Mouse (Mus musculus): Measurements from ENCODE around the gene Arxes2.
"Not testable (repeated sequence)": the region's sequence is repeated elsewhere in the genome, so short reads cannot be mapped to it uniquely, and the experiment has no call there.

Gene Arxes2
- long read RNA-seq, experiment 1, transcript Arxes2-201 (1 exons, 1,532 nt), result major isoform, 14 of 14 reads
- long read RNA-seq, experiment 1, partial matches to known transcripts, result 0 of 14 reads
- long read RNA-seq, experiment 1, other reads (novel, unspliced or antisense), result 0 of 14 reads
- long read RNA-seq, experiment 2, transcript Arxes2-201 (1 exons, 1,532 nt), result major isoform, 16 of 16 reads
- long read RNA-seq, experiment 2, partial matches to known transcripts, result 0 of 16 reads
- long read RNA-seq, experiment 2, other reads (novel, unspliced or antisense), result 0 of 16 reads

- intact Hi-C loops (cut with DNase I), result not testable (repeated sequence)
These were observed at the start of gene Arxes2 for GRCm38 (mm10) chrX:135993664-135994119. Arxes2 (plus strand) TSS chrX:135993824.

GRCm38 (mm10) chrX:135948699-135949437 is 44.8 kb upstream of the Arxes2 start:
- intact Hi-C loops (cut with DNase I), result no loop called here

DNA sequence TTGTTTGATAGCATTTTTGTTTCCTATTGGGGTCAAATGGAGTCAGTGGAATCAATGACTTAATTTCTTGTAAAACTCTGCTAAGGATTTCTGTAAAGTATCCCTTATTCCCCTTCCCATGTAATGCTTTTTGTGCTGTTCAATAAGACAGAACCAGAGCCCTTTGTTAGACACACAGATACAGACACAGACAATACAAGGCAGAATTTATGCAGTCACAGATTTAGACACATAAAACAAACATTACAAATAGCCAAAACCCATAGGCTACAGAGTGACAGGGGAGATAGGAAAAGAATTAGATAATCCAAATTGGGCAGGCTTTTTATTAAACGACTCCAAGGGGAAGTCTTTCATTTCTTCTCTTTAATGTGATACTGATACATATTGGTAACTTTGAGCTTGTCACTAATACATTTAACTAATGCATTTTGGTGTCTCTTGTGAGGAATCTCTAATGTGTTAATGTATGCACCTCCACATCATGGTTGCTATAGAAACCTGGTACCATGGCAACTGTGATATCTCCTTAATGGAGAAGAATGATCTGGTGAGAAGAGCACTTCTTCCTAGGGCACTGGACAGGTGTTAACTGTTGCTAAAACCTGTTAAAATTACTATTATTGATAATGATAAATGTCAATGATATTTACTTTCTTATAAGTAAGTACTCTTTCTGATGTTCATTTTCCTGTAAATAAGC is 36.5 kb upstream of the Arxes2 start:
- intact Hi-C loops (cut with DNase I), result no loop called here

DNA sequence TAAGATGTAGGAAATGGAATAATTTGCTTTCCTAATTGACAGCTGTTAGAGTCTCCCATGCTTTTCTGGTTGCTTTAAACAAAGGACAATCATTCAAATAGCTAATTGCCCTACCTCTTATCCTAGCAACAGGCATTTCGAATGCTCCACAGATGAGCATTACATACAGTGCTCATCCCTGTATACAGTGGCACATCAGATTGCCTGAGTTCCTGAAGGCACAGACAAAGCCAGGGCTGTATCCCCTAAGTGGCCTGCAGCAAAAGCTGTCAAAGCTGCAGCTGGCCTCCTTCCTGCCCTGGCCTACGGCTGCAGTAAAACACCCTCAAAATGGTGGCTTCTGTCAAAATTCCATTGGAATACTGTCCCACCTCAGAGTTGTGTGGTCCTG is 35.9 kb upstream of the Arxes2 start:
- intact Hi-C loops (cut with DNase I), result no loop called here

DNA sequence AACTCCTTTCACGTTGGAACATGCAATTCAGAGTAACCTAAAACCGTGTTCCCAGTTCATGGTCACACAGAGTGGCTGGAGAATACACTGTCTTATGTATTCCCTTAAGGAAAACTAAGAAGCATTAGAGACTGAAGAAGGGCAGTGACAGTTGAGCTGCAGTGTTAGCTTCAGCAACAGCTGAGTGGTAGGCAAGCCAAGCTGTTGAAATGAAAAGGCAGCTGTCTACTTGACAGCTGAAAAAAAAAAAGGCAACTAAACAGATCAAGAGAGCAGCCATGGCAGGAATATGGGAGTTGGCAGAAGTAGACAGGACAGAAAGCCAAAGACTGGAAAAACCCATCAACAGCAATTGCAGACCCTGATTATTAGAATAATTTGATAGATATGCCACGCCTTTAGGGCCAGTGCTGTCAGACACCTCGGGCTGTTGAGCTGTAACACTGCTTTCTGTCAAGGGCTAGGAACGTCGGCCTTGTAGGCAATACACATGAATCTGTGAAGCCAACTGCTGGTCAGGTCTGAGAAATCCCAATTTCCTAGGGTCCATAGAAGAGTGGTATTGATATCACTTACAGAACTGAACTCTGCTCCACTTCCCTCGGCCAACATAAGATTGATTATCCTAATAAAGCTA is 34.9 kb upstream of the Arxes2 start:
- intact Hi-C loops (cut with DNase I), result no loop called here

GRCm38 (mm10) chrX:135959536-135959935 is 34.1 kb upstream of the Arxes2 start:
- intact Hi-C loops (cut with DNase I), result no loop called here

DNA sequence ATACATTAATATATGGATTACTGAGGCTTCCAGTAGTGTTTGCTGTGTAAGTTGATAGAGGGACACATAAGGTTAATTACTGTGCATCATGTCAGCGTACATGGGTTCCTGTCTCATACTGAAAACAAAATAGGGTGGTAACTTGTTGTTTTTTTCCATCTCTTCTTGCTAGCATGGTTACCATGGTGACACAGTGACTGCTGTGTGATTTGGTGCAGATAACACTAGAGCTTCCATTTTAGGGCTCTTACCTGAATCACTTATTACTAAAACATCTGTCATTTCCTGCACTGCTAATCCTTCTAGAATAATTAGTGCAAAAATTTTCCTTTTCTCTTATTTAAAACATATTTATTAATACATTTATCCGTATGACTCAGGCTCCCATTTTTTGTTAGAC is 31.3 kb upstream of the Arxes2 start:
- intact Hi-C loops (cut with DNase I), result loop anchor here (5.0 kb wide), 1 partner anchor 155 kb away; no protein-coding TSS in a partner anchor

GRCm38 (mm10) chrX:135963130-135963529 is 30.5 kb upstream of the Arxes2 start:
- intact Hi-C loops (cut with DNase I), result loop anchor here (5.0 kb wide), 1 partner anchor 156 kb away; no protein-coding TSS in a partner anchor

DNA sequence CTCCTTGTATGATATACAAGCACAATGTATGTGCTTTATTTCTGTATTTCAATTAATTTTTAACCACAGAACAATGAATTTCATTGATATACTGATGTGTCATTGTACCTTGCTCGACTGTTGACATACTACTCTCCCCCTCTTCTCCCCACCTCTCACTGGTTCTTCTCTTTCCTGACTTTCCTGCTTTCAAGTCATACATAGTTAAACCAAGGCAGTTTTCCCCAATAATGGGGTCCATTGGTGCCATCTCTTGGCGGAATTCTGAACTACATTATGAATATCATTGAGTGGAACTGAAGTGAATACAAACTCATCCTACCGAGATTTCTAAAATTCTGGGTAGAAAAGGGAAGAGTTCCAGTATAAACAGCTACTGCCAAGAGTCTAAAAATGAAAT is 30.0 kb upstream of the Arxes2 start:
- intact Hi-C loops (cut with DNase I), result loop anchor here (5.0 kb wide), 1 partner anchor 156 kb away; no protein-coding TSS in a partner anchor

DNA sequence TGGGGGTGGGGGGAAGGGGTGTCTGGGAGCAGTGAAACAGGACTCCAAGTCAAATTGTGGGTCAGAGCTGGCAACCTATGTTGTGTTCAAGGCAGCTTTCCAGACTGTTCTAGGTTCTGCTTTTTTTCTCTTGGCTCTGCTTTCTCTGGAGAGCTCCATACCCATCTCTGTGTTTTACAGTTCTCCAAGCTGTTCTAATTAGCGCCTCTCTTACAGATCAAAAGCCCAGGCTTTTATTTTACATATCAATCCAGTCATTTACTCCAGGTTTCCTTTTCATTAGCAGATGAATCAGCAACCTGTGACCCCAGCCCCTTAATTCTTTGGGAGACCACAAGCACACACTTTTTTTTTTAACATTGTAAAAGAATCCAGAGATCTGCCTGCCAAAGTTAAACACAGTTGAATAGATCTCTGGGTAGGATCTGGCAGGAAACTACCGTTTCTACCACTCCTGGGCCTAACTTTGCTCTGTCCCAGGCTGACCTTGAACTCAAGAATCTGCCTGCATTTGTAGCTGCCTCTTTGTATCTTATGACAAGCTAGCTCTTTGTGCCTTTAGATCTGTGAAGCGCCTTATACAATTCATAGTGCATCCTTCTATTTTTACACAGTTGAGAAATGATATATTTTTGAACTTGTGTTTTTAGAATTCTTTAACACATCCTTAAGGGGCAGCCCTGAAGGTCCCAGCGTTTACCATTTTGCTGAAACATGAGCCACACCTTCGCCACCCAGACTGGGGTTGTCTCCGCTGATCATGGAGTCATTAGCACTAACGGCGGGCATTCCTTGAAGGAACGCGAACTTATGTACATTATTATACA is 19.8 kb upstream of the Arxes2 start:
- intact Hi-C loops (cut with DNase I), result no loop called here

DNA sequence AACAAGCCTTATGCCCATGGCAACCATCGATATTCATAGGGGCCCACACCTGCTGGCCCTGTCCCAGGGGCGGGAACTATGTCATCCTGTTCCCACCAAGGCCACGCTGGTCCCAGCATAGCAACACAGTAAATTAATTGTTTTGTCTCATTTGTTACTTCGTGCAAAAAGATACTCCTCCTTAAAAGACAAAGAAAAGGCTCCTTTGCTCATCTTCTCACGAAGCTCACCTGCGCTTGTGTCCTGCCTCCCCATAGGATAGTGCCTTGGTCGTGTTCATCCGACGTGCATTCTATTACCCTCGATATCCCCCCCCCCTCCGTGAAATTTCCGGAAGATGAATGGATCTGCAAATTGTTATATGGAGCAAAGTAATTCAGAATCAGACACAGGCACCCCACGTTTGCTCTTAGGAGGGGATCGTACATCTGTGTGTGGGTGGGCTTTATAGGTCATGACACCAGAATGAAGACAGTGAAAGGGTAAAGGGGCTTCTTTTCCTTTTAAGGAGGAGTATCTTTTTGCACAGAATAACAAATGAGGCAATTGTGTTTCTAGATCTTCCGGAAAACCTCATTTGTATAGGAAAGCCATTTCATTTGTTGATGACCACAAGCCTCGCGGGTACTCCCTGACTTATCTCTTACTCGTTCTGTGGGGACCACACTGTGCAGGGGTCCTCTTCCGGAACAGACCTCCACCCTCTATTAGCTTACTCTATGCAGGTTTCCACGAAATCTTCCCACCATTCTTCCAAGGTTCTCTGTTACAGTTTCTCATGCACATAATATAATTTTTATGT is 19.0 kb upstream of the Arxes2 start:
- intact Hi-C loops (cut with DNase I), result no loop called here

GRCm38 (mm10) chrX:135975226-135975552 is 18.4 kb upstream of the Arxes2 start:
- intact Hi-C loops (cut with DNase I), result no loop called here

- intact Hi-C loops (cut with DNase I), result no loop called here
These were observed 8.9 kb upstream of the Arxes2 start for GRCm38 (mm10) chrX:135984539-135985260.

DNA sequence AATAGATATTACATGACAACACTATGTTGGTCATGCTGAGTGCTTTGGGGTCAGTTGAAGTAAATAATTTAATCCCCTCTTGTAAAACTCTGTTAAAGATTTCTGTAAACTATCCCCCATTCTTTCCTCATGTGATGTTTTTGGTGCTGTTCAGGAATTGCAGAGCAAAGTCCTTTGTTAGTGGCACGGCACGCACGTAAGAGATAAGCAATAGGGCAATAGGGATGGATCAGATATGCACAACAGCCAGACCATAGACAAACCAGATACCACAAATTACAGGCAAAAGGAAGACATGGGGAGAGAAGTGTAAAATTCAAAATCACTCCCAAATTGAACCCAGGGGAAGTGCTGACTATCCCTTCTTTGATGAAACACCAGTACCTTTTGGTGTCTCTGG is 7.4 kb upstream of the Arxes2 start:
- intact Hi-C loops (cut with DNase I), result no loop called here

DNA sequence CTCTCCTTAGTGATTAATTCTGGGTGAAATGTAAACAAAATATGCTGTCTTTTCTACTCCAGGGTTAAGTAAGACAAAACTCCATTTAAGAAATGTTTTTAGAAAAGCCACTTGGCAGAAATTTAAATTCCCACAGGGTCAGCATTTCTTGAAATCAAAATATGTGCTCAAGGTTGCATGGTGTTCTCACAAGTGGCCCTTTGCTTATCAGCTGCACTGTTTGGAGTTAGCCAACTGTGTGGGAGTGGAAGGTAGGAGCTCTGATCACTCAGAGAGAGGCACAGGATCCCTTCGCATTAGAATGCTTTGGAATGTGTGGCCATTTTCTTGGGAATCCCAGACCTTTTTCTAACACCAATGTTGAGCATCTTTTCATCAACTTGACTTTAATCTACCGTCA is 3.0 kb upstream of the Arxes2 start:
- intact Hi-C loops (cut with DNase I), result no loop called here

GRCm38 (mm10) chrX:135993192-135993594 is 431 bp upstream of the Arxes2 start:
- intact Hi-C loops (cut with DNase I), result not testable (repeated sequence)

- intact Hi-C loops (cut with DNase I), result no loop called here
These were observed 13.7 kb downstream of the Arxes2 start for GRCm38 (mm10) chrX:136007199-136007843.

- intact Hi-C loops (cut with DNase I), result no loop called here
These were observed 20.8 kb downstream of the Arxes2 start for GRCm38 (mm10) chrX:136014392-136014791.

GRCm38 (mm10) chrX:136030331-136030730 is 36.7 kb downstream of the Arxes2 start:
- intact Hi-C loops (cut with DNase I), result no loop called here

All from adrenal gland (tissue).